Mouse (Mus musculus): ENCODE data around the gene Cdc42bpb. TPM values are rescaled to one million over a fixed set of nuclear protein-coding genes. Genes with fewer than 3 reads are reported as not detected.

Gene Cdc42bpb
- polyA plus RNA-seq, 1 experiment from 2014 or later = 48.1 TPM

- H3K27ac ChIP-seq = no peak overlapping the region
- no peaks in the 10 kb centered on the region for H3K27me3 ChIP-seq (ENCODE audit: control insufficient read depth, insufficient read depth, low read length)
- 79% methylated on average over 15 of the region's 15 CpGs for WGBS
- H3K9ac ChIP-seq = no peak overlapping the region
- H3K36me3 ChIP-seq (replicated peaks; ENCODE audit: control insufficient read depth, insufficient read depth) = peaks cover 73% of the 10 kb centered on the region
- no peaks in the 10 kb centered on the region for H3K9me3 ChIP-seq (ENCODE audit: control insufficient read depth, low read length)
- DNase-seq (ENCODE audit: low spot score) (no peak), ATAC-seq (ENCODE audit: low FRiP score) (no peak)
- H3K4me1 ChIP-seq (replicated peaks; ENCODE audit: control insufficient read depth, insufficient read depth, low read length) = no peaks in the 10 kb centered on the region
- H3K4me3 ChIP-seq (replicated peaks; ENCODE audit: low read length) = no peak overlapping the region
- no peak overlapping the region for H3K4me2 ChIP-seq (replicated peaks)
These were observed 44.4 kb downstream of the Cdc42bpb start for GRCm38 (mm10) chr12:111333020-111333605.

GRCm38 (mm10) chr12:111332443-111332842, 45.1 kb downstream of the Cdc42bpb start:
- peaks cover 73% of the 10 kb centered on the region for H3K36me3 ChIP-seq (replicated peaks; ENCODE audit: control insufficient read depth, insufficient read depth)
- no peaks in the 10 kb centered on the region for H3K27me3 ChIP-seq (ENCODE audit: control insufficient read depth, insufficient read depth, low read length)
- DNase-seq (ENCODE audit: low spot score) (no peak), ATAC-seq (ENCODE audit: low FRiP score) (no peak)
- no peaks in the 10 kb centered on the region for H3K9me3 ChIP-seq (ENCODE audit: control insufficient read depth, low read length)
- no peak overlapping the region for H3K4me3 ChIP-seq (replicated peaks; ENCODE audit: low read length)
- H3K9ac ChIP-seq = no peak overlapping the region
- H3K27ac ChIP-seq = no peak overlapping the region
- 92% methylated on average over 11 of the region's 11 CpGs for WGBS
- no peaks in the 10 kb centered on the region for H3K4me1 ChIP-seq (replicated peaks; ENCODE audit: control insufficient read depth, insufficient read depth, low read length)
- H3K4me2 ChIP-seq (replicated peaks) = no peak overlapping the region

- ATAC-seq (ENCODE audit: low FRiP score) (no peak), DNase-seq (ENCODE audit: low spot score) (no peak)
- Histone ChIP-seq H3K27ac (no peak overlapping the region), H3K27me3 (ENCODE audit: control insufficient read depth, insufficient read depth, low read length) (no peaks in the 10 kb centered on the region), H3K4me1 (replicated peaks; ENCODE audit: control insufficient read depth, insufficient read depth, low read length) (no peaks in the 10 kb centered on the region), H3K4me2 (replicated peaks) (no peak overlapping the region), H3K9me3 (ENCODE audit: control insufficient read depth, low read length) (no peaks in the 10 kb centered on the region), H3K4me3 (replicated peaks; ENCODE audit: low read length) (no peak overlapping the region), H3K9ac (no peak overlapping the region), H3K36me3 (replicated peaks; ENCODE audit: control insufficient read depth, insufficient read depth) (peaks cover 73% of the 10 kb centered on the region)
- 98% methylated on average over 9 of the region's 9 CpGs for WGBS
These were observed 45.9 kb downstream of the Cdc42bpb start for GRCm38 (mm10) chr12:111331573-111331972.

DNA sequence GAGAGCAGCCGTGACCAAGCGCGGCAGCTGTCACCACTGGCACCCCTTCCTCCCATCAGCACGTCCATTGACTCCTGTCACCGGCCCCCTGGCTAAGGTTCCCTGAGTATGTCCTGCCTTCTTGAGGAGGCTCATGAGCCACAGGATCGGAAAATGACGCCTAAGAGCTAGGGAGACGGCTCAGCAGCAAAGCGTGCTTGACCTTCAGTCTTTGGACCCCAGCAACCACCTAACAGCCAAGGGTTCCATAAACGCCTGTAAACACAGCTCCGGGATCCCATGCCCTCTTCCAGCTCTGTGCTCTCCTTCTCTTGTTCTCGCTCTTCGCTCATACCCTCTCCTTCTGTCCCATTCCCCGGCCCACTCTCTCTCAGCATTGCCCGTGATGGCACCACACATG, 48.2 kb downstream of the Cdc42bpb start:
- H3K27ac ChIP-seq = no peak overlapping the region
- H3K4me2 ChIP-seq (replicated peaks) = no peak overlapping the region
- H3K4me3 ChIP-seq (replicated peaks; ENCODE audit: low read length) = no peak overlapping the region
- DNase-seq (ENCODE audit: low spot score) (no peak), ATAC-seq (ENCODE audit: low FRiP score) (no peak)
- no peaks in the 10 kb centered on the region for H3K4me1 ChIP-seq (replicated peaks; ENCODE audit: control insufficient read depth, insufficient read depth, low read length)
- H3K9ac ChIP-seq = no peak overlapping the region
- 97% methylated on average over 15 of the region's 15 CpGs for WGBS
- peaks cover 74% of the 10 kb centered on the region for H3K36me3 ChIP-seq (replicated peaks; ENCODE audit: control insufficient read depth, insufficient read depth)
- H3K9me3 ChIP-seq (ENCODE audit: control insufficient read depth, low read length) = no peaks in the 10 kb centered on the region
- no peaks in the 10 kb centered on the region for H3K27me3 ChIP-seq (ENCODE audit: control insufficient read depth, insufficient read depth, low read length)

DNA sequence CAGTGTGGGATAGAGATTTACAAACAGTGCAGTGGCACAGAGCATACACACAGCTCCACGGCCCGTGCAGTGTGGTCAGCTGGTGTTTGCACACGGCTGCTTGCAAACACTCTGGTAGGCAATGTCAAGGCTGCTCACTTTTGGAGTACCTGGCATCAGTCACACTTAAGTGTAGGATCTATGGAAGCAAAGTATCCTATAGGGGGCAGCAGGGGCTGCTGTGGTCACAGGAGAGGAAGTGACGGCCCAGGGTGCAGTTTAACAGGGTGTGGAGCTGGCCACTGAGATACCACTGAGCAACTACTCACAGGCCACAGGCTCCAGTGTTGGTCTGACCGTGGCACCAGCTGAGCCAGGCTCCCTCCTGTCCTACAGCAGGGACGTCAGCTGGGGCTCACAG, 49.2 kb downstream of the Cdc42bpb start:
- no peak for DNase-seq (ENCODE audit: low spot score)
- peaks cover 77% of the 10 kb centered on the region for H3K36me3 ChIP-seq (replicated peaks; ENCODE audit: control insufficient read depth, insufficient read depth)
- H3K9ac ChIP-seq = no peak overlapping the region
- H3K4me3 ChIP-seq (replicated peaks; ENCODE audit: low read length) = no peak overlapping the region
- no peak overlapping the region for H3K4me2 ChIP-seq (replicated peaks)
- no peaks in the 10 kb centered on the region for H3K9me3 ChIP-seq (ENCODE audit: control insufficient read depth, low read length)
- WGBS = 90% methylated on average over 6 of the region's 6 CpGs
- H3K27me3 ChIP-seq (ENCODE audit: control insufficient read depth, insufficient read depth, low read length) = no peaks in the 10 kb centered on the region
- ATAC-seq (ENCODE audit: low FRiP score) = no peak
- no peak overlapping the region for H3K27ac ChIP-seq
- no peaks in the 10 kb centered on the region for H3K4me1 ChIP-seq (replicated peaks; ENCODE audit: control insufficient read depth, insufficient read depth, low read length)

DNA sequence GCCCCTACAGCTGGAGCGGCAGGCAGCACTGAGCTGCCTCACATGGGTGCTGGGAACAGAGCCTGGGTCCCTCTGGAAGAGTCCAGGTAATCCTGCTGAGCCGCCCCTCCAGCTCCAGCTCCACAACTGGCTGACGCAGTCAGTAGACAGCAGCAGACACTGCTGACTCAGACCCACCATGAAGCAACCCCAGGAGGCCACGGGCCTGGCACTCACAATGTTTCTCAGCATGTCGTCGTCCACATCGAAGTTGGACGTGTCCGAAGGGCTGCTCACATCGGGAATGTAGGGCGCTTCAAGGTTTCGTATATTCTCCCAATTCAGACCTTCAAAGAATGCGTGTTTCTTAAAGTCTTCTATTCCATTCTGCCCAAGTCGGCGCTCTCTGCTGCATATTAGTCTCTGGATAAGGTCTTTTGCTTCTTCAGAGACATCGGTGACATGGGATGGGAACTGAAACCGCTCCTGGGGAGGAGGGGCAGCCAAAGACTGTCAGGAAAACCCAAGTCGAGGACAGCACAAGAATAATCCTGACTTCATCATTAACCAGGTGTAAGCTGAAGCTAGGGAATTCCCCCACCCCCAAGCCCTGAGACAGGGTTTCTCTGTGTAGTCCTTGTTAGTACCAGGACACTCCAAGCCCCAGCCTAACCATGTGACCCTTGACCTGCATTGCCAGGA, 51.6 kb downstream of the Cdc42bpb start:
- 92% methylated on average over 18 of the region's 18 CpGs for WGBS
- no peak for DNase-seq (ENCODE audit: low spot score)
- H3K27ac ChIP-seq = no peak overlapping the region
- no peaks in the 10 kb centered on the region for H3K27me3 ChIP-seq (ENCODE audit: control insufficient read depth, insufficient read depth, low read length)
- no peaks in the 10 kb centered on the region for H3K4me1 ChIP-seq (replicated peaks; ENCODE audit: control insufficient read depth, insufficient read depth, low read length)
- H3K9ac ChIP-seq = no peak overlapping the region
- H3K4me3 ChIP-seq (replicated peaks; ENCODE audit: low read length) = no peak overlapping the region
- H3K36me3 ChIP-seq (replicated peaks; ENCODE audit: control insufficient read depth, insufficient read depth) = peaks cover 85% of the 10 kb centered on the region
- no peaks in the 10 kb centered on the region for H3K9me3 ChIP-seq (ENCODE audit: control insufficient read depth, low read length)
- H3K4me2 ChIP-seq (replicated peaks) = no peak overlapping the region
- no peak for ATAC-seq (ENCODE audit: low FRiP score)

DNA sequence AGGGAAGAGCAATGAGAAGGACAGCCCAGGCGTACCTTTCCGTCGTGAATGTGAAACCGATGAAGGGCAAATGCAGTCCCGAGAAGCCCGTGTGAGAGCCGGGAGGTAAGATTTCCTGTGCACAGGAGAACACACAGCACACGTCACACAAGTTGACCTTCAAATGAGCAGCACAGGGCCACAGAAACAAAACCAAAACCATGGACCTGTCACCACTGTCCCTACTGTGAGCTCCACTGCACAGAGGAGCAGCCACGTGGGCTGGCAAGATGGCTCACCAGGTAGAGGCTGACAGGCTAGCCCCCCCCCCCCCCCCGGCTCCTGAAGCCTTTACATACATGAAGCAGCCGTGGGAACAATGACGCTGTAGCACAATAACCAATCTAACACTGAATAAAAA, 52.6 kb downstream of the Cdc42bpb start:
- H3K4me2 ChIP-seq (replicated peaks) = no peak overlapping the region
- WGBS = 96% methylated on average over 12 of the region's 12 CpGs
- H3K9me3 ChIP-seq (ENCODE audit: control insufficient read depth, low read length) = no peaks in the 10 kb centered on the region
- peaks cover 94% of the 10 kb centered on the region for H3K36me3 ChIP-seq (replicated peaks; ENCODE audit: control insufficient read depth, insufficient read depth)
- no peaks in the 10 kb centered on the region for H3K27me3 ChIP-seq (ENCODE audit: control insufficient read depth, insufficient read depth, low read length)
- ATAC-seq (ENCODE audit: low FRiP score) (no peak), DNase-seq (ENCODE audit: low spot score) (no peak)
- no peaks in the 10 kb centered on the region for H3K4me1 ChIP-seq (replicated peaks; ENCODE audit: control insufficient read depth, insufficient read depth, low read length)
- no peak overlapping the region for H3K27ac ChIP-seq
- H3K4me3 ChIP-seq (replicated peaks; ENCODE audit: low read length) = no peak overlapping the region
- no peak overlapping the region for H3K9ac ChIP-seq

GRCm38 (mm10) chr12:111324536-111324935, 53.0 kb downstream of the Cdc42bpb start:
- Histone ChIP-seq H3K36me3 (replicated peaks; ENCODE audit: control insufficient read depth, insufficient read depth) (peaks cover 98% of the 10 kb centered on the region), H3K27me3 (ENCODE audit: control insufficient read depth, insufficient read depth, low read length) (no peaks in the 10 kb centered on the region), H3K9ac (no peak overlapping the region), H3K9me3 (ENCODE audit: control insufficient read depth, low read length) (no peaks in the 10 kb centered on the region), H3K27ac (no peak overlapping the region), H3K4me1 (replicated peaks; ENCODE audit: control insufficient read depth, insufficient read depth, low read length) (no peaks in the 10 kb centered on the region), H3K4me3 (replicated peaks; ENCODE audit: low read length) (no peak overlapping the region), H3K4me2 (replicated peaks) (no peak overlapping the region)
- WGBS = 94% methylated on average over 21 of the region's 21 CpGs
- DNase-seq (ENCODE audit: low spot score) (no peak), ATAC-seq (ENCODE audit: low FRiP score) (no peak)

- Histone ChIP-seq H3K4me1 (replicated peaks; ENCODE audit: control insufficient read depth, insufficient read depth, low read length) (no peaks in the 10 kb centered on the region), H3K9ac (no peak overlapping the region), H3K36me3 (replicated peaks; ENCODE audit: control insufficient read depth, insufficient read depth) (peaks cover 100% of the 10 kb centered on the region), H3K4me2 (replicated peaks) (no peak overlapping the region), H3K4me3 (replicated peaks; ENCODE audit: low read length) (no peak overlapping the region), H3K9me3 (ENCODE audit: control insufficient read depth, low read length) (no peaks in the 10 kb centered on the region), H3K27ac (no peak overlapping the region), H3K27me3 (ENCODE audit: control insufficient read depth, insufficient read depth, low read length) (no peaks in the 10 kb centered on the region)
- DNase-seq (ENCODE audit: low spot score) = no peak
- WGBS = 91% methylated on average over 4 of the region's 4 CpGs
- no peak for ATAC-seq (ENCODE audit: low FRiP score)
These were observed 54.1 kb downstream of the Cdc42bpb start for GRCm38 (mm10) chr12:111323423-111323822.
